Mouse (Mus musculus) testis, adult 2 months (tissue): ENCODE measurements at regions not wholly inside any gene's neighbourhood (a gene's known extent, or its start where the extent isn't known, plus 50 kb on each side); places are given as distances from the start of the nearest gene placed in this dataset.
"Not testable (repeated sequence)": the region's sequence is repeated elsewhere in the genome, so short reads cannot be mapped to it uniquely, and the experiment has no call there.

ENCODE experiments used
- CTCF ChIP-seq: fragments of 200-500 bp; IDR thresholded peaks from 2 replicates; pipeline ENCODE4 v1.5.1; 2012; ENCODE audit warnings: low read depth, mild to moderate bottlenecking, inconsistent platforms, low read length, moderate library complexity; ENCODE audit not compliant: control insufficient read depth, insufficient read depth, insufficient replicate concordance
- POLR2A ChIP-seq: fragments of 200-500 bp; IDR thresholded peaks from 2 replicates; pipeline ENCODE4 v1.6.1; 2012; ENCODE audit warnings: low read depth, mild to moderate bottlenecking, inconsistent platforms, low read length, moderate library complexity; ENCODE audit not compliant: control insufficient read depth

- not testable (repeated sequence) for TF ChIP-seq CTCF, POLR2A
These were observed 386.4 kb downstream of the Fut8 start for GRCm38 (mm10) chr12:77624323-77624722.
